Mouse (Mus musculus) megakaryocyte, embryonic 14.5 days (primary cell): ENCODE measurements around the gene Gm19402.

Source experiments
- FLI1 ChIP-seq: IDR thresholded peaks from 2 replicates; pipeline ENCODE4 v1.6.1; 2012; ENCODE audit warnings: low read length, inconsistent platforms, mixed read lengths
- GATA1 ChIP-seq: IDR thresholded peaks from 3 replicates; pipeline ENCODE4 v1.6.1; 2012; ENCODE audit warnings: mixed read lengths, low read length, inconsistent platforms, borderline replicate concordance

DNA sequence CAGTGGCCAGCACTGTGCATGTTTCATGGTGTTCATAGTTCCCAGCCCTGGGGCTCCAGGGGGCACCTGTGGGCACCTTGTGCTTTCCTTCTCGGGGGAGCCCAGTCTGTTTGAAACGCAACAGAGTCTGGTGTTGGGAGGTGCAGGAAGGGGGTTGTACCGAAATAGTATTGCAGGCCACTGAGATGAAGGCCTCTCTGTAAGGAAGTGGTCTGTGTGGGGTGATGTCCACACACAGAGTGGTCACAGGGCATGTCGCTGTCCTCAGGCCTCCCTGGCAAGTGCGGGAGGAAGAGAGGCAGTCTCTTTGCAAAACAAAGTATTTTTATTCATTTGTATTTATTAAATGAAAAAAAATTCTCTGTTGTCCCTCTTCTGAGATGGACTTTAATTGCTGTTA is 45.0 kb downstream of the Gm19402 start:
- TF ChIP-seq GATA1: no peak
- no peak for TF ChIP-seq FLI1
